Mouse (Mus musculus): ENCODE measurements around the gene Limch1.

DNA sequence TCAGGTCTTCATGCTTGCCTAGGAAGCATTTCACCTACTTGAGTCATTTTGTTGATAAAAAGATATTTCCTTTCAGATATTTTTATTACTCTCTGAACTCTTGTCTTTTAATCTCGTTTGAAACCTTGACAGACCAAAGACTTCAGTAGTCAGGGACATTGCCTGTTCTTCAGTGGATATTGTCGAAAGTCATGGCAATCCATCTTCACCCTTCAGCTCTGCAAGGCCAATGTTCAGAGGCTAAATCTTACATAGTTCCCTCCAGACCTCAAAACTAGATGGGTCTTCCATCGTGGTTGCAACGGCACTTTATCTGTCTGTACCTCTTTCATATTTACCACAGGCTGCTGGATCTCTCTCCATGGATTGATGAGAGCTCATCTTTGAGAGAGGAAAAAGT lies 80.0 kb downstream of the Limch1 start:
- TF ChIP-seq CTCF (IDR thresholded peaks at IDR 0.05; ENCODE audit: low read depth, low read length) (no peak), POLR2A (IDR thresholded peaks at IDR 0.05; ENCODE audit: borderline replicate concordance, low read depth, low read length) (no peak)

Measured in bone marrow macrophage, adult 2 months (primary cell).